Mouse (Mus musculus) hindbrain, embryonic 12.5 days (tissue): Measurements from ENCODE around the gene Nav1. TPM values are rescaled to one million over a fixed set of nuclear protein-coding genes. Genes with fewer than 3 reads are reported as not detected.

ENCODE experiments used
- ATAC-seq: fragments of 200-750 bp; cut with Nextera tagmentation; 2 replicates; pipeline ENCODE4 v1.8.0; 2017; ENCODE audit warnings: moderate TSS enrichment; ENCODE audit not compliant: low FRiP score
- H3K27ac ChIP-seq: fragments of 300-500 bp; sonication (generic); 2 replicates; pipeline ENCODE4 v1.5.1; 2016; ENCODE audit warnings: mild to moderate bottlenecking
- H3K27me3 ChIP-seq: fragments of 300-500 bp; sonication (generic); 2 replicates; pipeline ENCODE4 v1.6.1; 2016; ENCODE audit warnings: mild to moderate bottlenecking
- H3K36me3 ChIP-seq: fragments of 300-500 bp; sonication (generic); 2 replicates; pipeline ENCODE4 v1.6.1; 2016; ENCODE audit warnings: mild to moderate bottlenecking
- H3K4me1 ChIP-seq: fragments of 300-500 bp; sonication (generic); 2 replicates; pipeline ENCODE4 v1.6.1; 2016
- H3K4me2 ChIP-seq: fragments of 300-500 bp; sonication (generic); replicated peaks from 2 replicates; pipeline ENCODE4 v1.6.1; 2016; ENCODE audit warnings: mild to moderate bottlenecking
- H3K4me3 ChIP-seq: fragments of 300-500 bp; sonication (generic); 2 replicates; pipeline ENCODE4 v1.5.1; 2016; ENCODE audit warnings: mild to moderate bottlenecking
- H3K9ac ChIP-seq: fragments of 300-500 bp; sonication (generic); 2 replicates; pipeline ENCODE4 v1.6.1; 2016; ENCODE audit warnings: mild to moderate bottlenecking, moderate library complexity
- H3K9me3 ChIP-seq: fragments of 300-500 bp; sonication (generic); replicated peaks from 2 replicates; pipeline ENCODE4 v1.6.1; 2016; ENCODE audit warnings: mild to moderate bottlenecking
- WGBS: fragments of 180-500 bp; shearing (Covaris S2); methylation state at CpG from one replicate; pipeline ENCODE4 v1.1.7; 2016; 5-methylcytosine and 5-hydroxymethylcytosine counted together
- polyA plus RNA-seq: library from polyadenylated mRNA; unstranded; fragments of >200 nt; fragmentation: Nextera tagmentation; extraction: Ambion mirVana; gene quantifications from 2 replicates; pipeline ENCODE4 v1.2.1, GENCODE M21; 2016

Gene Nav1
- polyA plus RNA-seq, 1 experiment from 2014 or later = 35.9 TPM

GRCm38 (mm10) chr1:135535256-135535655 lies 71.8 kb downstream of the Nav1 start:
- no peak overlapping the region for H3K4me2 ChIP-seq
- H3K27ac ChIP-seq = no peak overlapping the region
- WGBS = 51% methylated on average over 4 of the region's 4 CpGs
- H3K9ac ChIP-seq = no peak overlapping the region
- no peak for ATAC-seq
- H3K4me3 ChIP-seq = no peak overlapping the region
- peaks cover 8% of the 10 kb centered on the region; the same call in 1 of the 2 replicates for H3K4me1 ChIP-seq
- H3K27me3 ChIP-seq = no peaks in the 10 kb centered on the region
- H3K36me3 ChIP-seq = peaks cover 30% of the 10 kb centered on the region
- no peaks in the 10 kb centered on the region for H3K9me3 ChIP-seq

DNA sequence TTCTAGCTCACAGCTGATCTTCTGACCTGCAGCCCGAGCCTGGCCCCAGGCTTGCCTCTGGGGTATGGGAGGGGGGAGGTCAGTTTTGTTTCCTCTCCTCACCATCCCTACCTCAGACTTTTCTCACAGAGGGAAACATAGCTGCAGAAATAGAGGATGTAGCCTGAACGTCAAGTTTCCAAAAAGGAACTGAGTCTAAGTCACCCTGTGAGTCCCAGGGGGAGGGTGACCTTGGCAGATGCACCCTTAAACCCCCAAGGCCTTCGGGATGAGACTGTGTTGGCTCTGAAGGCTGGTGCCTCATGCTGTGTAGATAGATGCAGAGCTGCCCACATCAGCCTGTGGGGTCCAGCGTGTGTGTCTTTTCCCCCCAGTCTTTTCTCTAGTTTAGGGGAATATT lies 72.3 kb downstream of the Nav1 start:
- Histone ChIP-seq H3K4me1 (peaks cover 8% of the 10 kb centered on the region; the same call in 1 of the 2 replicates), H3K4me2 (no peak overlapping the region), H3K36me3 (peaks cover 35% of the 10 kb centered on the region), H3K4me3 (no peak overlapping the region), H3K9me3 (no peaks in the 10 kb centered on the region), H3K9ac (no peak overlapping the region), H3K27ac (no peak overlapping the region), H3K27me3 (no peaks in the 10 kb centered on the region)
- 50% methylated on average over 4 of the region's 4 CpGs for WGBS
- no peak for ATAC-seq

- Histone ChIP-seq H3K9ac (no peak overlapping the region), H3K4me3 (no peak overlapping the region), H3K4me1 (peaks cover 8% of the 10 kb centered on the region; the same call in 1 of the 2 replicates), H3K27ac (no peak overlapping the region), H3K4me2 (no peak overlapping the region), H3K36me3 (peaks cover 38% of the 10 kb centered on the region), H3K27me3 (no peaks in the 10 kb centered on the region), H3K9me3 (no peaks in the 10 kb centered on the region)
- WGBS = 89% methylated on average over 4 of the region's 4 CpGs
- no peak for ATAC-seq
Measured at GRCm38 (mm10) chr1:135534070-135534469, 73.0 kb downstream of the Nav1 start.

DNA sequence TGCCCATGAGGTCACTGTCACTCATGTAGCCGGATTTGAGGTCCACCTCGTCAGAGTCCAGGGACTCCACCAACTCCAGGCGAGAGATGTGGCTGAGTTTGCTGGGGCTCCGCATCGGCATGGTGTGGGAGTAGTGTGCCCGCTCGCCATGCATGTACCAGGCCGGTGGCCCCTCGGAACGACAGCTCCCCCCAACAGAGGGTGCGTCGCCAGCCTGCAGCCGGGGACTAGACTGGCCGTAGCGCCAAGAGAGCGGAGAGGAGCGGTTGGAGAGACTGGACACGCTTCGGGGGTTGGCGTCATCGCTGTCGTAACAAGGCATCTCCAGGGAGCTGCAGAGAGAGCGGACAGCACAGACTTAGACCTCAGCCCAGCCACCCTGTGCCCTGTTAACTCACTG lies 74.7 kb downstream of the Nav1 start:
- H3K4me2 ChIP-seq = no peak overlapping the region

GRCm38 (mm10) chr1:135531981-135532380 lies 75.1 kb downstream of the Nav1 start:
- WGBS = 89% methylated on average over 6 of the region's 6 CpGs
- Histone ChIP-seq H3K9me3 (no peaks in the 10 kb centered on the region), H3K9ac (no peak overlapping the region), H3K4me1 (peaks cover 5% of the 10 kb centered on the region; the same call in 1 of the 2 replicates), H3K27ac (no peak overlapping the region), H3K4me2 (no peak overlapping the region), H3K4me3 (no peak overlapping the region), H3K27me3 (no peaks in the 10 kb centered on the region), H3K36me3 (peaks cover 42% of the 10 kb centered on the region)
- ATAC-seq = peak; percentile 19; the same call in 1 of the 2 replicates

More for the DNA sequence above, 74.7 kb downstream of the Nav1 start:
- ATAC-seq = peak; percentile 21; the same call in 1 of the 2 replicates
- Histone ChIP-seq H3K36me3 (peaks cover 44% of the 10 kb centered on the region), H3K27me3 (no peaks in the 10 kb centered on the region), H3K9me3 (no peaks in the 10 kb centered on the region), H3K4me1 (peaks cover 5% of the 10 kb centered on the region; the same call in 1 of the 2 replicates), H3K4me3 (no peak overlapping the region), H3K27ac (no peak overlapping the region), H3K9ac (no peak overlapping the region)
- 90% methylated on average over 23 of the region's 23 CpGs for WGBS

- Histone ChIP-seq H3K27me3 (no peaks in the 10 kb centered on the region), H3K9me3 (no peaks in the 10 kb centered on the region), H3K4me1 (peaks cover 5% of the 10 kb centered on the region; the same call in 1 of the 2 replicates), H3K27ac (no peak overlapping the region), H3K4me3 (no peak overlapping the region), H3K36me3 (peaks cover 38% of the 10 kb centered on the region), H3K9ac (no peak overlapping the region), H3K4me2 (no peak overlapping the region)
- 69% methylated on average over 10 of the region's 10 CpGs for WGBS
- ATAC-seq = no peak
Measured at GRCm38 (mm10) chr1:135531081-135531480, 76.0 kb downstream of the Nav1 start.

- no peaks in the 10 kb centered on the region for H3K27me3 ChIP-seq
- ATAC-seq = no peak
- no peak overlapping the region for H3K9ac ChIP-seq
- WGBS = 66% methylated on average over 4 of the region's 4 CpGs
- no peaks in the 10 kb centered on the region for H3K4me1 ChIP-seq
- H3K36me3 ChIP-seq = peaks cover 6% of the 10 kb centered on the region
- H3K9me3 ChIP-seq = no peaks in the 10 kb centered on the region
- H3K4me3 ChIP-seq = no peak overlapping the region
- H3K27ac ChIP-seq = no peak overlapping the region
- no peak overlapping the region for H3K4me2 ChIP-seq
Measured at GRCm38 (mm10) chr1:135524518-135524860, 82.6 kb downstream of the Nav1 start.

GRCm38 (mm10) chr1:135523780-135524517 lies 83.1 kb downstream of the Nav1 start:
- H3K36me3 ChIP-seq = peaks cover 6% of the 10 kb centered on the region
- H3K9me3 ChIP-seq = no peaks in the 10 kb centered on the region
- H3K4me3 ChIP-seq = no peak overlapping the region
- ATAC-seq = no peak
- 72% methylated on average over 12 of the region's 12 CpGs for WGBS
- H3K27ac ChIP-seq = no peak overlapping the region
- peaks cover 4% of the 10 kb centered on the region for H3K4me1 ChIP-seq
- H3K9ac ChIP-seq = no peak overlapping the region
- no peaks in the 10 kb centered on the region for H3K27me3 ChIP-seq
- no peak overlapping the region for H3K4me2 ChIP-seq

- no peaks in the 10 kb centered on the region for H3K9me3 ChIP-seq
- WGBS = 80% methylated on average over 2 of the region's 2 CpGs
- H3K4me2 ChIP-seq = no peak overlapping the region
- no peak for ATAC-seq
- H3K36me3 ChIP-seq = peaks cover 3% of the 10 kb centered on the region
- peaks cover 10% of the 10 kb centered on the region for H3K4me1 ChIP-seq
- no peak overlapping the region for H3K9ac ChIP-seq
- H3K4me3 ChIP-seq = no peak overlapping the region
- no peaks in the 10 kb centered on the region for H3K27me3 ChIP-seq
- no peak overlapping the region for H3K27ac ChIP-seq
Measured at GRCm38 (mm10) chr1:135523344-135523743, 83.8 kb downstream of the Nav1 start.

GRCm38 (mm10) chr1:135520550-135521168 lies 86.4 kb downstream of the Nav1 start:
- Histone ChIP-seq H3K4me3 (no peak overlapping the region), H3K9me3 (no peaks in the 10 kb centered on the region), H3K27ac (no peak overlapping the region), H3K27me3 (no peaks in the 10 kb centered on the region), H3K36me3 (no peaks in the 10 kb centered on the region), H3K4me1 (peaks cover 32% of the 10 kb centered on the region), H3K9ac (no peak overlapping the region), H3K4me2 (no peak overlapping the region)
- WGBS = 85% methylated on average over 13 of the region's 13 CpGs
- ATAC-seq = no peak

- WGBS = 29% methylated on average over 5 of the region's 5 CpGs
Measured at GRCm38 (mm10) chr1:135518661-135519060, 88.4 kb downstream of the Nav1 start.

GRCm38 (mm10) chr1:135517469-135517868 lies 89.6 kb downstream of the Nav1 start:
- H3K9ac ChIP-seq = no peak overlapping the region
- H3K27ac ChIP-seq = no peak overlapping the region
- no peaks in the 10 kb centered on the region for H3K36me3 ChIP-seq
- H3K4me3 ChIP-seq = no peak overlapping the region
- H3K4me2 ChIP-seq = no peak overlapping the region
- H3K9me3 ChIP-seq = no peaks in the 10 kb centered on the region
- no peaks in the 10 kb centered on the region for H3K27me3 ChIP-seq
- ATAC-seq = no peak
- 80% methylated on average over 6 of the region's 6 CpGs for WGBS
- peaks cover 57% of the 10 kb centered on the region for H3K4me1 ChIP-seq

More at GRCm38 (mm10) chr1:135518661-135519060, 88.4 kb downstream of the Nav1 start:
- Histone ChIP-seq H3K36me3 (no peaks in the 10 kb centered on the region), H3K9me3 (no peaks in the 10 kb centered on the region), H3K4me3 (no peak overlapping the region), H3K27ac (no peak overlapping the region; the same call in 1 of the 2 replicates), H3K4me1 (peaks cover 45% of the 10 kb centered on the region), H3K9ac (no peak overlapping the region), H3K27me3 (no peaks in the 10 kb centered on the region), H3K4me2 (no peak overlapping the region)
- peak; percentile 35 for ATAC-seq
